Mouse (Mus musculus): Measurements from ENCODE around the gene Csnk1e.

DNA sequence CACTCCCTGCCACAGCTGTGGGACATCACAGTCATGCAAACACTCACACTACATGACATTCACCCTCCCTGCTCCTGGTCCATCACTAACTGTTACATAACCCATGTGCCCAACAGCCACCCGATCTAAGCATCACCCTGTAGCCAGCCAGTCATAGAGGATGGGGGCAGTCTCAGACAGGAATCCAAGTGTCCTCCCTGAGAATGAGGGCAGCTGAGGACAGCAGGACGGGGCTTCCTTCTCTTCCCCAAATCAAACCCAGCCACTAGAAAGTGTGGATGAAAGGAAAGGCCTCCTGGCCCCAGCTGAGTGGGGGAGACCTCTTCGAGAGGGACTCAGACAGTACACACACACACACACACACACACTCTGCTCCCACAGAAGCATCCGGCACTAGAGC is 60.5 kb downstream of the Csnk1e start:
- TF ChIP-seq NELFE (IDR thresholded peaks at IDR 0.05; ENCODE audit: low read depth, low read length) (no peak), MAX (IDR thresholded peaks at IDR 0.05; ENCODE audit: low read length) (no peak)
